Mouse (Mus musculus) testis, adult 2 months (tissue): ENCODE measurements at regions not wholly inside any gene's neighbourhood (a gene's known extent, or its start where the extent isn't known, plus 50 kb on each side); places are given as distances from the start of the nearest gene placed in this dataset.

ENCODE experiments used
- CTCF ChIP-seq: fragments of 200-500 bp; IDR thresholded peaks from 2 replicates; pipeline ENCODE4 v1.5.1; 2012; ENCODE audit warnings: low read depth, mild to moderate bottlenecking, inconsistent platforms, low read length, moderate library complexity; ENCODE audit not compliant: control insufficient read depth, insufficient read depth, insufficient replicate concordance
- POLR2A ChIP-seq: fragments of 200-500 bp; IDR thresholded peaks from 2 replicates; pipeline ENCODE4 v1.6.1; 2012; ENCODE audit warnings: low read depth, mild to moderate bottlenecking, inconsistent platforms, low read length, moderate library complexity; ENCODE audit not compliant: control insufficient read depth

DNA sequence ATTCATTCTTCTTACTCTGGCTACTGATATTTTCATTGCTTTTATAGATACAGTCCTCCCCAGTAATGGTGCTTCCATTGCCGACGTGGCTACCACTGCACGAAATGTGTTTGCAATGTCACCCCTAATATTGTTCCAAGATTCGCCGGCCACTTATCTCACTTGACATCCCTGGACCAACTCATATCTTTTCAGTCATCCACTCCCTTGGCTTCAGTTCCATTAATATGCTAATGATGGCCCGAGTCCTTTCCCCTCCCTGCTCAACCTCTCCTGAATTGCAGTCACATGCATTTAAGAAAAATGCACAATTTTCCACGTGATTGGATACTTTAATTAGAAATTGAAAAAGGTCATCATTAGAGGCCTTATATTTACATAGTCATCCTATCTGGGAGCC, 827.6 kb downstream of the Fam19a2 start:
- TF ChIP-seq POLR2A (no peak), CTCF (no peak)
